Mouse (Mus musculus): ENCODE data around the gene Vcl. TPM values are rescaled to one million over a fixed set of nuclear protein-coding genes. Genes with fewer than 3 reads are reported as not detected.

Gene Vcl
- polyA plus RNA-seq, 1 experiment from 2014 or later: 9.0 TPM

GRCm38 (mm10) chr14:21077939-21078338 is 148.7 kb downstream of the Vcl start:
- Histone ChIP-seq H3K27ac (replicated peaks) (no peak overlapping the region), H3K4me1 (peaks cover 11% of the 10 kb centered on the region), H3K9ac (replicated peaks) (no peak overlapping the region), H3K9me3 (no peaks in the 10 kb centered on the region), H3K36me3 (no peaks in the 10 kb centered on the region), H3K4me2 (replicated peaks) (no peak overlapping the region), H3K4me3 (no peak overlapping the region), H3K27me3 (no peaks in the 10 kb centered on the region)
- ATAC-seq (replicated peaks): no peak
- 91% methylated on average over 4 of the region's 4 CpGs for WGBS

GRCm38 (mm10) chr14:21078511-21078910 is 149.3 kb downstream of the Vcl start:
- no peak overlapping the region for H3K4me3 ChIP-seq
- H3K9me3 ChIP-seq: no peaks in the 10 kb centered on the region
- no peak overlapping the region for H3K9ac ChIP-seq (replicated peaks)
- H3K36me3 ChIP-seq: no peaks in the 10 kb centered on the region
- H3K4me1 ChIP-seq: peaks cover 11% of the 10 kb centered on the region
- no peaks in the 10 kb centered on the region for H3K27me3 ChIP-seq
- ATAC-seq (replicated peaks): no peak
- no peak overlapping the region for H3K4me2 ChIP-seq (replicated peaks)
- H3K27ac ChIP-seq (replicated peaks): no peak overlapping the region

GRCm38 (mm10) chr14:21082823-21083222 is 153.6 kb downstream of the Vcl start:
- 48% methylated on average over 1 of the region's 1 CpGs for WGBS
- Histone ChIP-seq H3K4me3 (no peak overlapping the region), H3K9me3 (no peaks in the 10 kb centered on the region), H3K4me2 (replicated peaks) (no peak overlapping the region), H3K4me1 (no peaks in the 10 kb centered on the region), H3K27ac (replicated peaks) (no peak overlapping the region), H3K36me3 (no peaks in the 10 kb centered on the region), H3K9ac (replicated peaks) (no peak overlapping the region), H3K27me3 (no peaks in the 10 kb centered on the region)
- ATAC-seq (replicated peaks): no peak

Other genes with a start within 250 kb of the Vcl start
- gene Fut11, start 234.4 kb upstream of the Vcl start, polyA plus RNA-seq (2015; fragmentation: Nextera tagmentation; extraction: Ambion mirVana): 23.1 and 23.9 TPM in 2 replicates
- gene Chchd1, start 226.4 kb upstream of the Vcl start, polyA plus RNA-seq (2015; fragmentation: Nextera tagmentation; extraction: Ambion mirVana): 213 TPM in 2 replicates
- gene Zswim8, start 221.8 kb upstream of the Vcl start, polyA plus RNA-seq (2015; fragmentation: Nextera tagmentation; extraction: Ambion mirVana): 46.1 and 47.1 TPM in 2 replicates
- 15.7 and 16.9 TPM in 2 replicates for gene Ndst2, start 194.8 kb upstream of the Vcl start, polyA plus RNA-seq (2015; fragmentation: Nextera tagmentation; extraction: Ambion mirVana)
- gene Camk2g, start 135.3 kb upstream of the Vcl start, polyA plus RNA-seq (2015; fragmentation: Nextera tagmentation; extraction: Ambion mirVana): 86.8 and 95.6 TPM in 2 replicates
- 0.27 and 0.28 TPM in 2 replicates for gene Plau, start 92.7 kb upstream of the Vcl start, polyA plus RNA-seq (2015; fragmentation: Nextera tagmentation; extraction: Ambion mirVana)
- gene Ap3m1, start 123.1 kb downstream of the Vcl start, polyA plus RNA-seq (2015; fragmentation: Nextera tagmentation; extraction: Ambion mirVana): 104 and 107 TPM in 2 replicates
- 68.6 and 74.6 TPM in 2 replicates for gene Adk, start 123.2 kb downstream of the Vcl start, polyA plus RNA-seq (2015; fragmentation: Nextera tagmentation; extraction: Ambion mirVana)